Mouse (Mus musculus) embryonic facial prominence, embryonic 10.5 days (tissue): Measurements from ENCODE around the gene Gnaz. TPM values are rescaled to one million over a fixed set of nuclear protein-coding genes. Genes with fewer than 3 reads are reported as not detected.

ENCODE experiments used
- DNase-seq: peaks from one replicate; pipeline ENCODE4 v3.0.0-alpha.2; 2017; ENCODE audit warnings: low spot score
- H3K27ac ChIP-seq: fragments of 300-500 bp; sonication (generic); replicated peaks from 2 replicates; pipeline ENCODE4 v1.5.1; 2016; ENCODE audit warnings: mild to moderate bottlenecking
- H3K27me3 ChIP-seq: fragments of 300-500 bp; sonication (generic); replicated peaks from 2 replicates; pipeline ENCODE4 v1.6.1; 2016; ENCODE audit warnings: low read depth, mild to moderate bottlenecking; ENCODE audit not compliant: poor library complexity, severe bottlenecking
- H3K36me3 ChIP-seq: fragments of 300-500 bp; sonication (generic); replicated peaks from 2 replicates; pipeline ENCODE4 v1.6.1; 2016; ENCODE audit warnings: mild to moderate bottlenecking, moderate library complexity
- H3K4me1 ChIP-seq: fragments of 300-500 bp; sonication (generic); 2 replicates; pipeline ENCODE4 v1.6.1; 2016
- H3K4me3 ChIP-seq: fragments of 300-500 bp; sonication (generic); 2 replicates; pipeline ENCODE4 v1.5.1; 2016; ENCODE audit warnings: mild to moderate bottlenecking, moderate library complexity
- H3K9me3 ChIP-seq: fragments of 300-500 bp; sonication (generic); 2 replicates; pipeline ENCODE4 v1.6.1; 2016; ENCODE audit warnings: mild to moderate bottlenecking
- WGBS: fragments of 180-500 bp; shearing (Covaris S2); methylation state at CpG from one replicate; pipeline ENCODE4 v1.1.7; 2016; 5-methylcytosine and 5-hydroxymethylcytosine counted together
- polyA plus RNA-seq: library from polyadenylated mRNA; unstranded; fragments of >200 nt; fragmentation: Nextera tagmentation; extraction: Ambion mirVana; gene quantifications from 2 replicates; pipeline ENCODE4 v1.2.1, GENCODE M21; 2016

Gene Gnaz
- polyA plus RNA-seq, 1 experiment from 2014 or later, result 5.1 TPM

GRCm38 (mm10) chr10:75059396-75059795 lies 92.4 kb downstream of the Gnaz start:
- Histone ChIP-seq H3K9me3 (no peaks in the 10 kb centered on the region), H3K27me3 (peaks cover 21% of the 10 kb centered on the region), H3K4me3 (peak overlapping the region; percentile 88), H3K36me3 (peaks cover 10% of the 10 kb centered on the region), H3K4me1 (peaks cover 75% of the 10 kb centered on the region), H3K27ac (peak overlapping the region; percentile 40)
- peak; percentile 72 for DNase-seq
- under 1% methylated on average over 11 of the region's 11 CpGs for WGBS

GRCm38 (mm10) chr10:75060217-75060842 lies 93.4 kb downstream of the Gnaz start, which contains the start of gene Bcr:
Gene Bcr, plus strand, starts transcription at chr10:75060592.
- H3K27ac ChIP-seq, result peak within 1 kb of the TSS; percentile 90
- H3K4me3 ChIP-seq, result peak within 1 kb of the TSS; percentile 88
- peak; percentile 88 for DNase-seq
- H3K4me1 ChIP-seq, result peaks cover 80% of the 10 kb centered on the region
- peaks cover 21% of the 10 kb centered on the region for H3K27me3 ChIP-seq
- peaks cover 20% of the 10 kb centered on the region for H3K36me3 ChIP-seq
- H3K9me3 ChIP-seq, result no peaks in the 10 kb centered on the region
- under 1% methylated on average over 72 of the region's 73 CpGs for WGBS

GRCm38 (mm10) chr10:75060843-75061235 lies 93.9 kb downstream of the Gnaz start:
- H3K4me1 ChIP-seq, result peaks cover 80% of the 10 kb centered on the region
- WGBS, result under 1% methylated on average over 47 of the region's 48 CpGs
- H3K36me3 ChIP-seq, result peaks cover 25% of the 10 kb centered on the region
- no peaks in the 10 kb centered on the region for H3K9me3 ChIP-seq
- DNase-seq, result peak; percentile 64
- peak overlapping the region; percentile 90 for H3K27ac ChIP-seq
- H3K4me3 ChIP-seq, result peak overlapping the region; percentile 88
- peaks cover 21% of the 10 kb centered on the region for H3K27me3 ChIP-seq

- WGBS, result 2% methylated on average over 71 of the region's 71 CpGs
- H3K4me1 ChIP-seq, result peaks cover 76% of the 10 kb centered on the region
- DNase-seq, result peak; percentile 51
- peaks cover 21% of the 10 kb centered on the region for H3K27me3 ChIP-seq
- peak overlapping the region; percentile 90 for H3K27ac ChIP-seq
- H3K4me3 ChIP-seq, result peak overlapping the region; percentile 88
- no peaks in the 10 kb centered on the region for H3K9me3 ChIP-seq
- peaks cover 31% of the 10 kb centered on the region for H3K36me3 ChIP-seq
Observed at GRCm38 (mm10) chr10:75061341-75062188, 94.6 kb downstream of the Gnaz start.

- Histone ChIP-seq H3K4me1 (peaks cover 76% of the 10 kb centered on the region), H3K27me3 (peaks cover 20% of the 10 kb centered on the region), H3K4me3 (peak overlapping the region; percentile 88), H3K27ac (no peak overlapping the region), H3K9me3 (no peaks in the 10 kb centered on the region), H3K36me3 (peaks cover 34% of the 10 kb centered on the region)
- DNase-seq, result no peak
- WGBS, result 20% methylated on average over 6 of the region's 6 CpGs
Observed at GRCm38 (mm10) chr10:75062189-75062561, 95.2 kb downstream of the Gnaz start.

- Histone ChIP-seq H3K27me3 (peaks cover 16% of the 10 kb centered on the region), H3K27ac (no peak overlapping the region), H3K4me3 (peak overlapping the region; percentile 88), H3K4me1 (peaks cover 80% of the 10 kb centered on the region), H3K9me3 (no peaks in the 10 kb centered on the region), H3K36me3 (peaks cover 38% of the 10 kb centered on the region)
- DNase-seq, result peak; percentile 33
- WGBS, result 44% methylated on average over 6 of the region's 6 CpGs
Observed at GRCm38 (mm10) chr10:75062621-75063020, 95.6 kb downstream of the Gnaz start.

- peak overlapping the region; percentile 88 for H3K4me3 ChIP-seq
- 83% methylated on average over 12 of the region's 12 CpGs for WGBS
- peaks cover 14% of the 10 kb centered on the region for H3K27me3 ChIP-seq
- DNase-seq, result no peak
- no peak overlapping the region for H3K27ac ChIP-seq
- H3K36me3 ChIP-seq, result peaks cover 38% of the 10 kb centered on the region
- no peaks in the 10 kb centered on the region for H3K9me3 ChIP-seq
- H3K4me1 ChIP-seq, result peaks cover 83% of the 10 kb centered on the region
Observed at GRCm38 (mm10) chr10:75063301-75063965, 96.5 kb downstream of the Gnaz start.

GRCm38 (mm10) chr10:75065691-75066090 lies 98.7 kb downstream of the Gnaz start:
- Histone ChIP-seq H3K36me3 (peaks cover 38% of the 10 kb centered on the region), H3K27ac (no peak overlapping the region), H3K4me3 (no peak overlapping the region), H3K4me1 (peaks cover 75% of the 10 kb centered on the region), H3K27me3 (peaks cover 14% of the 10 kb centered on the region), H3K9me3 (no peaks in the 10 kb centered on the region)
- WGBS, result 84% methylated on average over 6 of the region's 6 CpGs
- DNase-seq, result no peak

Other genes starting within 250 kb of the Gnaz start
- gene Rsph14, start 65.4 kb downstream of the Gnaz start, polyA plus RNA-seq, result not detected in 2 replicates
- gene Rab36, start 69.9 kb downstream of the Gnaz start, polyA plus RNA-seq, result 10.5 and 13.1 TPM in 2 replicates
- gene Bcr, start 93.4 kb downstream of the Gnaz start, polyA plus RNA-seq, result 8.1 and 9.1 TPM in 2 replicates
- 41.9 and 43.3 TPM in 2 replicates for gene Specc1l, start 244.9 kb downstream of the Gnaz start, polyA plus RNA-seq